Mouse (Mus musculus): ENCODE data around the gene Ube2q2. TPM values are rescaled to one million over a fixed set of nuclear protein-coding genes. Genes with fewer than 3 reads are reported as not detected.
"Not testable (repeated sequence)": the region's sequence is repeated elsewhere in the genome, so short reads cannot be mapped to it uniquely, and the experiment has no call there.

Ube2q2 gene
- polyA plus RNA-seq, 1 experiment from 2014 or later: 30.2 TPM

- Histone ChIP-seq H3K4me2 (no peak overlapping the region), H3K4me1 (no peaks in the 10 kb centered on the region), H3K27me3 (no peaks in the 10 kb centered on the region), H3K36me3 (peaks cover 32% of the 10 kb centered on the region), H3K9me3 (replicated peaks) (no peaks in the 10 kb centered on the region), H3K4me3 (replicated peaks) (no peak overlapping the region), H3K9ac (no peak overlapping the region), H3K27ac (no peak overlapping the region)
- no peak for ATAC-seq (replicated peaks; ENCODE audit: low FRiP score)
- WGBS: 90% methylated on average over 4 of the region's 4 CpGs
Observed at GRCm38 (mm10) chr9:55228149-55228548, 79.5 kb downstream of the Ube2q2 start.

GRCm38 (mm10) chr9:55229010-55229409 is 80.4 kb downstream of the Ube2q2 start:
- no peaks in the 10 kb centered on the region for H3K9me3 ChIP-seq (replicated peaks)
- H3K36me3 ChIP-seq: peaks cover 23% of the 10 kb centered on the region
- 64% methylated on average over 10 of the region's 10 CpGs for WGBS
- no peak overlapping the region for H3K4me2 ChIP-seq
- no peak for ATAC-seq (replicated peaks; ENCODE audit: low FRiP score)
- H3K4me1 ChIP-seq: no peaks in the 10 kb centered on the region
- H3K27ac ChIP-seq: no peak overlapping the region
- H3K9ac ChIP-seq: no peak overlapping the region
- no peaks in the 10 kb centered on the region for H3K27me3 ChIP-seq
- H3K4me3 ChIP-seq (replicated peaks): no peak overlapping the region

- Histone ChIP-seq H3K4me3 (replicated peaks) (no peak overlapping the region), H3K27ac (no peak overlapping the region), H3K27me3 (no peaks in the 10 kb centered on the region), H3K9ac (no peak overlapping the region), H3K4me2 (no peak overlapping the region), H3K36me3 (no peaks in the 10 kb centered on the region), H3K4me1 (no peaks in the 10 kb centered on the region), H3K9me3 (replicated peaks) (no peaks in the 10 kb centered on the region)
- ATAC-seq (replicated peaks; ENCODE audit: low FRiP score): no peak
- WGBS: 64% methylated on average over 6 of the region's 6 CpGs
Observed at GRCm38 (mm10) chr9:55231544-55231943, 82.9 kb downstream of the Ube2q2 start.

- no peak overlapping the region for H3K9ac ChIP-seq
- no peak overlapping the region for H3K4me3 ChIP-seq (replicated peaks)
- H3K27me3 ChIP-seq: no peaks in the 10 kb centered on the region
- no peaks in the 10 kb centered on the region for H3K9me3 ChIP-seq (replicated peaks)
- H3K36me3 ChIP-seq: no peaks in the 10 kb centered on the region
- 87% methylated on average over 5 of the region's 5 CpGs for WGBS
- no peaks in the 10 kb centered on the region for H3K4me1 ChIP-seq
- no peak for ATAC-seq (replicated peaks; ENCODE audit: low FRiP score)
- H3K4me2 ChIP-seq: no peak overlapping the region
- no peak overlapping the region for H3K27ac ChIP-seq
Observed at GRCm38 (mm10) chr9:55232110-55232509, 83.5 kb downstream of the Ube2q2 start.

GRCm38 (mm10) chr9:55232586-55232985 is 83.9 kb downstream of the Ube2q2 start:
- Histone ChIP-seq H3K4me2 (no peak overlapping the region), H3K9me3 (replicated peaks) (no peaks in the 10 kb centered on the region), H3K9ac (no peak overlapping the region), H3K4me1 (no peaks in the 10 kb centered on the region), H3K27me3 (no peaks in the 10 kb centered on the region), H3K36me3 (no peaks in the 10 kb centered on the region), H3K27ac (no peak overlapping the region), H3K4me3 (replicated peaks) (no peak overlapping the region)
- 86% methylated on average over 7 of the region's 7 CpGs for WGBS
- ATAC-seq (replicated peaks; ENCODE audit: low FRiP score): no peak

GRCm38 (mm10) chr9:55233076-55233475 is 84.4 kb downstream of the Ube2q2 start:
- not testable (repeated sequence) for H3K9ac ChIP-seq; H3K27ac ChIP-seq; H3K4me1 ChIP-seq; H3K36me3 ChIP-seq; H3K27me3 ChIP-seq; H3K9me3 ChIP-seq (replicated peaks); H3K4me3 ChIP-seq (replicated peaks); ATAC-seq (replicated peaks; ENCODE audit: low FRiP score)
- 0 out of 2 replicates have a peak overlapping the region, but pooled peaks have one; percentile 14 for H3K4me2 ChIP-seq
- 56% methylated on average over 11 of the region's 11 CpGs for WGBS

- Histone ChIP-seq H3K4me2 (no peak overlapping the region), H3K4me3 (replicated peaks) (no peak overlapping the region), H3K9me3 (replicated peaks) (no peaks in the 10 kb centered on the region), H3K27me3 (peaks cover under 1% of the 10 kb centered on the region; the same call in 1 of the 2 replicates), H3K9ac (no peak overlapping the region), H3K4me1 (no peaks in the 10 kb centered on the region), H3K27ac (no peak overlapping the region), H3K36me3 (no peaks in the 10 kb centered on the region)
- 69% methylated on average over 13 of the region's 13 CpGs for WGBS
- ATAC-seq (replicated peaks; ENCODE audit: low FRiP score): no peak
Observed at GRCm38 (mm10) chr9:55236235-55237165, 87.8 kb downstream of the Ube2q2 start.

- WGBS: 86% methylated on average over 5 of the region's 5 CpGs
- no peaks in the 10 kb centered on the region for H3K36me3 ChIP-seq
- no peak overlapping the region for H3K4me2 ChIP-seq
- no peak overlapping the region for H3K27ac ChIP-seq
- H3K4me1 ChIP-seq: 0 out of 2 replicates have a peak, but pooled peaks cover 5% of the 10 kb centered on the region
- no peak for ATAC-seq (replicated peaks; ENCODE audit: low FRiP score)
- H3K9me3 ChIP-seq (replicated peaks): no peaks in the 10 kb centered on the region
- no peak overlapping the region for H3K9ac ChIP-seq
- H3K4me3 ChIP-seq (replicated peaks): no peak overlapping the region
- H3K27me3 ChIP-seq: peaks cover 3% of the 10 kb centered on the region; the same call in 1 of the 2 replicates
Observed at GRCm38 (mm10) chr9:55240852-55241251, 92.2 kb downstream of the Ube2q2 start.

- ATAC-seq (replicated peaks; ENCODE audit: low FRiP score): no peak
- Histone ChIP-seq H3K27me3 (peaks cover 3% of the 10 kb centered on the region; the same call in 1 of the 2 replicates), H3K27ac (no peak overlapping the region), H3K4me1 (0 out of 2 replicates have a peak, but pooled peaks cover 5% of the 10 kb centered on the region), H3K4me3 (replicated peaks) (peak overlapping the region; percentile 37), H3K4me2 (peak overlapping the region; percentile 60), H3K9me3 (replicated peaks) (no peaks in the 10 kb centered on the region), H3K36me3 (no peaks in the 10 kb centered on the region), H3K9ac (no peak overlapping the region)
- WGBS: 40% methylated on average over 24 of the region's 24 CpGs
Observed at GRCm38 (mm10) chr9:55241863-55242685, 93.4 kb downstream of the Ube2q2 start.

- Histone ChIP-seq H3K36me3 (no peaks in the 10 kb centered on the region), H3K27me3 (peaks cover 3% of the 10 kb centered on the region; the same call in 1 of the 2 replicates), H3K27ac (no peak overlapping the region), H3K9me3 (replicated peaks) (no peaks in the 10 kb centered on the region), H3K9ac (no peak overlapping the region), H3K4me1 (0 out of 2 replicates have a peak, but pooled peaks cover 5% of the 10 kb centered on the region), H3K4me3 (replicated peaks) (no peak overlapping the region), H3K4me2 (no peak overlapping the region)
- ATAC-seq (replicated peaks; ENCODE audit: low FRiP score): no peak
- 62% methylated on average over 3 of the region's 3 CpGs for WGBS
Observed at GRCm38 (mm10) chr9:55243280-55243679, 94.6 kb downstream of the Ube2q2 start.

- H3K36me3 ChIP-seq: no peaks in the 10 kb centered on the region
- H3K9me3 ChIP-seq (replicated peaks): no peaks in the 10 kb centered on the region
- no peak overlapping the region for H3K27ac ChIP-seq
- ATAC-seq (replicated peaks; ENCODE audit: low FRiP score): no peak
- whole genome bisulfite sequencing: 79% methylated on average over 3 of the region's 3 CpGs
- H3K4me2 ChIP-seq: no peak overlapping the region
- peaks cover 3% of the 10 kb centered on the region; the same call in 1 of the 2 replicates for H3K27me3 ChIP-seq
- H3K4me1 ChIP-seq: 0 out of 2 replicates have a peak, but pooled peaks cover 5% of the 10 kb centered on the region
- H3K9ac ChIP-seq: no peak overlapping the region
- H3K4me3 ChIP-seq (replicated peaks): no peak overlapping the region
Observed at GRCm38 (mm10) chr9:55244079-55244478, 95.4 kb downstream of the Ube2q2 start.
